ENCODE assay signal across 11 mouse cellular contexts in the genomic region with DNA sequence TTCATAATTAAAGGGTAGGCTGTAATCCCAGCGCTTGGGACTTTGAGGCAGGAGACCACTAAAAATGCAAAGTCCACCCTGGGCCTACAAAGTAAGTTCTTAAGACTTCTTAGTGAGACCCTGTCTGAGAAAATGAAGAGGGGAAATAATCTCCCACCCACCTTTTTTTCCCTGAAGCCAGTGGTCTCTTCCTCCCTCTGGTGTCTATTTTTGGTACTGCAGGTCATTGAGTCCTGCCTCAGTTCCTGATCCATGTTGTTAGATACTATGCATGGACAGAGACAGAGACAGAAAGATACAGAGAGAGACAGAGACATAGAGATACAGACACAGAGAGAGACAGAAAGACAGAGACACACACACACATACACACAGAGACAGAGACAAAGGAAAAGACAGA. TPM values are rescaled to one million over a fixed set of nuclear protein-coding genes. Genes with fewer than 3 reads are reported as not detected.
A peak's percentile ranks its signal among the peaks of the same experiment; 100 is the strongest.
DNase-seq lines count a peak whose midpoint lies in the region; ATAC-seq and TF ChIP-seq lines count a peak whose summit lies in the region.
"Had no signal": no experiment of that assay in that cellular context is flagged by ENCODE, and none has a peak within 500 bp of the region (broad histone marks: within the 10 kb centered on the region; RNA-seq: fewer than 3 reads in every experiment).

No protein-coding gene starts in this region.

- peak; percentile 35 for TF ChIP-seq CTCF in liver, adult 2 months (IDR thresholded peaks at IDR 0.05; ENCODE audit: low read depth, low read length)

- no peaks in the 10 kb centered on the region for H3K79me2 ChIP-seq in liver, adult 2 months (ENCODE audit: control insufficient read depth, insufficient read depth, low read length)

- H3K27ac ChIP-seq in forebrain, embryonic 10.5 days, result no peak overlapping the region
- H3K27ac ChIP-seq in forebrain, embryonic 16.5 days (ENCODE audit: low read length), result no peak overlapping the region
- no peak overlapping the region for H3K27ac ChIP-seq in liver, adult 2 months (replicated peaks; ENCODE audit: insufficient read depth, low read depth, low read length)

- H3K4me2 ChIP-seq in forebrain, embryonic 16.5 days (ENCODE audit: low read length), result no peak overlapping the region

- 13% methylated on average over 1 of the region's 1 CpGs for WGBS in forebrain, embryonic 10.5 days
- 29% methylated on average over 1 of the region's 1 CpGs for WGBS in forebrain, embryonic 16.5 days
- 37% methylated on average over 1 of the region's 1 CpGs for WGBS in liver, adult 2 months
- 38% methylated on average over 1 of the region's 1 CpGs for WGBS in large intestine, adult 2 months

- peak; percentile 16 for DNase-seq in forebrain, embryonic 10.5 days (ENCODE audit: extremely low spot score, low spot score)
- DNase-seq in liver, adult 2 months (ENCODE audit: extremely low read depth, low read depth, low spot score), result peak; percentile 6
- no peak for DNase-seq in liver
- peak; percentile 4 for DNase-seq in brain, embryonic 18.5 days (ENCODE audit: low read depth, low spot score)
- peak; percentile 1 for DNase-seq in large intestine, adult 2 months (ENCODE audit: low read depth, low spot score)
- DNase-seq in thymus, postnatal 25 days, result peak; percentile 3
- no peak for DNase-seq in left cerebral cortex, adult 8-10 months (ENCODE audit: low spot score in 2 of 2)

- no peaks in the 10 kb centered on the region for H3K27me3 ChIP-seq in forebrain, embryonic 10.5 days (ENCODE audit: poor library complexity, severe bottlenecking)
- no peaks in the 10 kb centered on the region for H3K27me3 ChIP-seq in forebrain, embryonic 16.5 days (replicated peaks; ENCODE audit: control insufficient read depth, insufficient read depth, low read length)
- no peaks in the 10 kb centered on the region for H3K27me3 ChIP-seq in liver, adult 2 months (ENCODE audit: control insufficient read depth, insufficient read depth, low read length)

- H3K4me1 ChIP-seq in forebrain, embryonic 10.5 days, result no peaks in the 10 kb centered on the region
- no peaks in the 10 kb centered on the region for H3K4me1 ChIP-seq in forebrain, embryonic 16.5 days (replicated peaks; ENCODE audit: control insufficient read depth, insufficient read depth, low read length)
- H3K4me1 ChIP-seq in liver, adult 2 months (ENCODE audit: control insufficient read depth, insufficient read depth, low read length), result no peaks in the 10 kb centered on the region

- H3K9ac ChIP-seq in forebrain, embryonic 16.5 days (replicated peaks; ENCODE audit: low read depth, low read length), result no peak overlapping the region
- H3K9ac ChIP-seq in liver, adult 2 months (ENCODE audit: low read depth, low read length), result no peak overlapping the region

- H3K9me3 ChIP-seq in forebrain, embryonic 10.5 days, result no peaks in the 10 kb centered on the region
- no peaks in the 10 kb centered on the region for H3K9me3 ChIP-seq in forebrain, embryonic 16.5 days (ENCODE audit: control insufficient read depth, low read length)

- no peak overlapping the region for H3K4me3 ChIP-seq in forebrain, embryonic 10.5 days
- no peak overlapping the region for H3K4me3 ChIP-seq in forebrain, embryonic 16.5 days (replicated peaks; ENCODE audit: low read length)
- H3K4me3 ChIP-seq in liver, adult 2 months (ENCODE audit: insufficient read depth, low read depth, low read length), result no peak overlapping the region

- H3K36me3 ChIP-seq in forebrain, embryonic 10.5 days (replicated peaks), result no peaks in the 10 kb centered on the region
- H3K36me3 ChIP-seq in forebrain, embryonic 16.5 days (ENCODE audit: control insufficient read depth, insufficient read depth), result no peaks in the 10 kb centered on the region
- no peaks in the 10 kb centered on the region for H3K36me3 ChIP-seq in liver, adult 2 months (ENCODE audit: control insufficient read depth, insufficient read depth, low read length)

- no peak for ATAC-seq in forebrain, embryonic 16.5 days

- no peak for TF ChIP-seq POLR2A in liver, adult 2 months (IDR thresholded peaks at IDR 0.05; ENCODE audit: extremely low read depth, insufficient read depth, low read length)

RNA-seq across cellular contexts. Expression of a gene that starts 15.1 kb away (rescaled TPM):
- polyA plus RNA-seq in forebrain, embryonic 10.5 days (2016; fragmentation: Nextera tagmentation; extraction: Ambion mirVana), result not detected in 2 replicates
- not detected in 2 replicates for polyA plus RNA-seq in forebrain, embryonic 16.5 days (2015; fragmentation: Nextera tagmentation; extraction: Ambion mirVana)
- total RNA-seq in liver, adult 2 months (2014; rRNA removed), result not detected in 2 replicates
- not detected in 2 replicates for polyA plus RNA-seq in liver, adult 2 months (2012; rRNA removed)
- polyA plus RNA-seq in large intestine, adult 2 months (2012; rRNA removed), result not detected in 2 replicates
- not detected for total RNA-seq in left cerebral cortex, adult 8-10 months (2022)
- polyA plus RNA-seq: gonadal fat pad, adult 2 months; lung, embryonic 16.5 days; stomach, embryonic 16.5 days had no signal

RNA-seq across cellular contexts. Expression of a gene that starts 18.8 kb away (rescaled TPM):
- 0.10 TPM in 1 of 2 replicates, not detected in the other for polyA plus RNA-seq in forebrain, embryonic 10.5 days (2016; fragmentation: Nextera tagmentation; extraction: Ambion mirVana)
- not detected in 2 replicates for polyA plus RNA-seq in forebrain, embryonic 16.5 days (2015; fragmentation: Nextera tagmentation; extraction: Ambion mirVana)
- not detected in 2 replicates for total RNA-seq in liver, adult 2 months (2014; rRNA removed)
- not detected in 2 replicates for polyA plus RNA-seq in liver, adult 2 months (2012; rRNA removed)
- not detected in 2 replicates for polyA plus RNA-seq in large intestine, adult 2 months (2012; rRNA removed)
- total RNA-seq in left cerebral cortex, adult 8-10 months (2022), result not detected
- polyA plus RNA-seq: gonadal fat pad, adult 2 months; lung, embryonic 16.5 days; stomach, embryonic 16.5 days had no signal

RNA-seq across cellular contexts. Expression of a gene that starts 26.2 kb away (rescaled TPM):
- 7.6 and 8.6 TPM in 2 replicates for polyA plus RNA-seq in forebrain, embryonic 10.5 days (2016; fragmentation: Nextera tagmentation; extraction: Ambion mirVana)
- 14.7 and 16.0 TPM in 2 replicates for polyA plus RNA-seq in forebrain, embryonic 16.5 days (2015; fragmentation: Nextera tagmentation; extraction: Ambion mirVana)
- 3.1 and 3.6 TPM in 2 replicates for total RNA-seq in liver, adult 2 months (2014; rRNA removed)
- 1.6 and 1.9 TPM in 2 replicates for polyA plus RNA-seq in liver, adult 2 months (2012; rRNA removed)
- polyA plus RNA-seq in large intestine, adult 2 months (2012; rRNA removed), result 0.61 and 1.3 TPM in 2 replicates
- total RNA-seq in left cerebral cortex, adult 8-10 months (2022), result 1 to 10 TPM; 9.1 to 9.7 (median 9.2) TPM

RNA-seq across cellular contexts. Expression of a gene that starts 29.5 kb away (rescaled TPM):
- not detected in 2 replicates for polyA plus RNA-seq in forebrain, embryonic 10.5 days (2016; fragmentation: Nextera tagmentation; extraction: Ambion mirVana)
- polyA plus RNA-seq in forebrain, embryonic 16.5 days (2015; fragmentation: Nextera tagmentation; extraction: Ambion mirVana), result not detected in 2 replicates
- total RNA-seq in liver, adult 2 months (2014; rRNA removed), result not detected in 2 replicates
- polyA plus RNA-seq in liver, adult 2 months (2012; rRNA removed), result not detected in 2 replicates
- not detected in 2 replicates for polyA plus RNA-seq in large intestine, adult 2 months (2012; rRNA removed)
- not detected for total RNA-seq in left cerebral cortex, adult 8-10 months (2022)
- polyA plus RNA-seq: gonadal fat pad, adult 2 months; lung, embryonic 16.5 days; stomach, embryonic 16.5 days had no signal

RNA-seq across cellular contexts. Expression of a gene that starts 51.1 kb away (rescaled TPM):
- polyA plus RNA-seq in forebrain, embryonic 10.5 days (2016; fragmentation: Nextera tagmentation; extraction: Ambion mirVana), result not detected in 2 replicates
- polyA plus RNA-seq in forebrain, embryonic 16.5 days (2015; fragmentation: Nextera tagmentation; extraction: Ambion mirVana), result not detected in 2 replicates
- not detected in 2 replicates for total RNA-seq in liver, adult 2 months (2014; rRNA removed)
- polyA plus RNA-seq in liver, adult 2 months (2012; rRNA removed), result not detected in 2 replicates
- polyA plus RNA-seq in large intestine, adult 2 months (2012; rRNA removed), result not detected in 2 replicates
- total RNA-seq in left cerebral cortex, adult 8-10 months (2022), result not detected
- polyA plus RNA-seq: gonadal fat pad, adult 2 months; lung, embryonic 16.5 days; stomach, embryonic 16.5 days had no signal

Comparison
In these comparisons a context has a peak if more than half of its experiments do, and no peak if none do; other contexts are left out.
1. DNase-seq: peak in forebrain, embryonic 10.5 days (single experiment), liver, adult 2 months (single experiment), brain, embryonic 18.5 days (single experiment), large intestine, adult 2 months (single experiment) and thymus, postnatal 25 days (single experiment); none in liver (single experiment) and left cerebral cortex, adult 8-10 months (0 of 2).